Mouse (Mus musculus): ENCODE results near the gene Olfr544. TPM values are rescaled to one million over a fixed set of nuclear protein-coding genes. Genes with fewer than 3 reads are reported as not detected.

The Olfr544 gene
- polyA plus RNA-seq, 1 experiment, result not detected

DNA sequence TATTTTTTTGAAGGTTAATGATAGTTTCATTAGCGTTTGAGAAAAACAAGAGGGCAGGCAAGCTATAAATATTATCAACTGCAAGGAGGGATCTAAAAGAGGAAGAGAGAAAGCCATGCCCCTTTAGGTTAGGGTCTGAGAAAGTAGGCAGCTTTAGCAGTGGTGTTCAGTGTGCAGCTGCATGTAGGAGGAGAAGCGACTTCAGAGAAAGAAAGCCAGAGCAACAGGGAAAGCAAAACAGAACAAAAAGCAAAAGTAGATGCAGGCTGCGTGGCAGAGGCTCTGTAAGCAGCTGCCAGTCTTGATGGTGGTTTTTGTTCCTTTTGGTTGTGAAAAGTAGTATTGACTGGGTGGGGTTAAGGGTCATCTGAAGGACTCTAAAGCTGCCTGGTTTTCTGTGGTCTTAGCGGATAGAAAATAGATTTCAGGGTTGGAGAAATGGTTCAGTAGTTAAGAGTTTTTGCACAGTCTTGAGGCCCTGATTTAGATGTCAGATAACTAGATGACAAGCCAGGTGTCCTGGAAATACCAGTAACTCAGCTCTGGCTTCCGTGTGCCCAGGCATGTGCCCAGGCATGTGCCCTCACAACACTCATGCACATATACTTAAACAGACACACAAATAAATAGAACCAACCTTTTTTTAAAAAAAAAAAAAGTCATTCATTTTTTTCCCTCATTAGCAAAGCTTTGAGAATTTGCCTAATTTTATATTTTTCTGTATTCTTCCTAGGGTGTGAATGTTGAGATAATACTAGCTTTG, 29.3 kb downstream of the Olfr544 start:
- TF ChIP-seq POLR2A (IDR thresholded peaks at IDR 0.05; ENCODE audit: low read depth, low read length) (no peak), CTCF (IDR thresholded peaks at IDR 0.05; ENCODE audit: extremely low read depth, insufficient read depth, insufficient read length, insufficient replicate concordance) (no peak)
- WGBS, result 40% methylated on average over 5 of the region's 5 CpGs

DNA sequence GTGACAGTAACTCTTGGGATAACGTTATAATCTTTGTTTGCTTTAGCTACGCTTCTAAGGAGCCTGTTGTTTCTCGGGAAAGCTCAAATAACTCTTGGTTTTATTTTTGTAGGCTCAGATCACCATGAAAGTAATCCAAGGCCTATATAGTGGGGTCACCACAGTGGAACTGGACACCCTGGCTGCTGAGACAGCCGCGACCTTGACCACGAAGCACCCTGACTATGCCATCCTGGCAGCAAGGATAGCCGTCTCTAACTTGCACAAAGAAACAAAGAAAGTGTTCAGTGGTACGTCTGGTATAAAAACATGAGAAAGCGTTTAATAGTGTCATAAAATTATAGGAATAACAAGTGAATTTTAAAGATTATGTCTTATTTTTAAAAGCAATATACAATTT, 41.7 kb downstream of the Olfr544 start:
- Histone ChIP-seq H3K4me1 (ENCODE audit: control insufficient read depth, insufficient read depth, insufficient read length) (no peaks in the 10 kb centered on the region), H3K36me3 (ENCODE audit: control insufficient read depth, insufficient read depth, low read length) (peaks cover 20% of the 10 kb centered on the region), H3K4me3 (ENCODE audit: extremely low read depth, insufficient read depth, insufficient read length) (no peak overlapping the region), H3K27me3 (ENCODE audit: control insufficient read depth, insufficient read depth, low read length) (no peaks in the 10 kb centered on the region), H3K27ac (ENCODE audit: insufficient read depth, low read length) (no peak overlapping the region)
- WGBS, result 94% methylated on average over 9 of the region's 9 CpGs
- DNase-seq (ENCODE audit: low read depth in 1 of 2, low spot score in 2 of 2), result no peak
- TF ChIP-seq POLR2A (IDR thresholded peaks at IDR 0.05; ENCODE audit: low read depth, low read length), result no peak
- no peak for TF ChIP-seq CTCF (IDR thresholded peaks at IDR 0.05; ENCODE audit: extremely low read depth, insufficient read depth, insufficient read length, insufficient replicate concordance)

More for the DNA sequence above, 29.3 kb downstream of the Olfr544 start:
- no peaks in the 10 kb centered on the region for H3K27me3 ChIP-seq (ENCODE audit: control insufficient read depth, insufficient read depth, low read length)
- H3K4me3 ChIP-seq (ENCODE audit: extremely low read depth, insufficient read depth, insufficient read length), result no peak overlapping the region
- H3K4me1 ChIP-seq (ENCODE audit: control insufficient read depth, insufficient read depth, insufficient read length), result peaks cover 2% of the 10 kb centered on the region; the same call in 1 of the 2 replicates
- H3K27ac ChIP-seq (ENCODE audit: insufficient read depth, low read length), result peak overlapping the region; percentile 23; the same call in 1 of the 2 replicates
- H3K36me3 ChIP-seq (ENCODE audit: control insufficient read depth, insufficient read depth, low read length), result peaks cover 30% of the 10 kb centered on the region
- peak in 1 of 2 experiments; percentile 28 for DNase-seq (ENCODE audit: low read depth in 1 of 2, low spot score in 2 of 2)

DNA sequence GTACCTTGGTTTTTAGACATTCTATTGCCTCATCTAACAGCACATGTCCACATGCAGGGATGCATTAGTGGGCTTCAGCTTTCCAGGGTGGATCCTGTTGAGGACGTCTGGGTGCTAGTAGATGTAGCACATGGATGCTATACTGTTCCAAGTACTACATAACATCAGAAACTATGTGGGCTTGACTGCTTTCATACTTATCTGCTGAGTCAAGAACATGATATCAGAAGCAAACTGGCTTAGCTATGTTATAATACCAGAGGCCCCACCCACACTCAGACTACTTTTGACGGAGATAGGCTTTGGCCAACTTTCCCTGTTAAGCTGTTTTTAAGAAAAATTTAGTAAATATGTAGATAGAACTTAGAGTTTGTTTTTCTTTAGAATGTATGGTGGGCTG, 43.8 kb downstream of the Olfr544 start:
- H3K4me3 ChIP-seq (ENCODE audit: extremely low read depth, insufficient read depth, insufficient read length), result peak overlapping the region; percentile 18; the same call in 1 of the 2 replicates
- H3K27me3 ChIP-seq (ENCODE audit: control insufficient read depth, insufficient read depth, low read length), result no peaks in the 10 kb centered on the region
- no peak for DNase-seq (ENCODE audit: low read depth in 1 of 2, low spot score in 2 of 2)
- peaks cover 13% of the 10 kb centered on the region for H3K36me3 ChIP-seq (ENCODE audit: control insufficient read depth, insufficient read depth, low read length)
- H3K4me1 ChIP-seq (ENCODE audit: control insufficient read depth, insufficient read depth, insufficient read length), result no peaks in the 10 kb centered on the region
- WGBS, result 82% methylated on average over 2 of the region's 2 CpGs
- TF ChIP-seq CTCF (IDR thresholded peaks at IDR 0.05; ENCODE audit: extremely low read depth, insufficient read depth, insufficient read length, insufficient replicate concordance) (no peak), POLR2A (IDR thresholded peaks at IDR 0.05; ENCODE audit: low read depth, low read length) (no peak)
- H3K27ac ChIP-seq (ENCODE audit: insufficient read depth, low read length), result no peak overlapping the region

DNA sequence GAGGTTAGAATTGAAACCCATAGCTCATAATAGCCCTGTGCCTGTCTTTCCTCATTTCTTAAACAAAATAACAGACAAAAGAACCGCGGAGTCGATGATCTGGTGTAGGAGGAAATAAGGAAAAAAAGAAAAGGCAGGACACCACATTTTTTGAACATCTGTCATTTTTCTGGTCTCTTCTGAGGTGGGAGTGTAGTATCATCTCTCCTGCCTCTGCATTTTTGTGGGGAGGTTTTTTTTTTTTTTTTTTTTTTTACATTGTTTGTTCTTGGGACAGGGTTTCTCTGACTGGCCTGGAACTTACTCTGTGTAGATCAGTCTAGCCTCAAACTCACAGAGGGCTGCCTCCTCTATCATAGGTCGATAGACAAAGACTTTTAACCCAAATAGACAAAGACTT, 45.7 kb downstream of the Olfr544 start:
- TF ChIP-seq CTCF (IDR thresholded peaks at IDR 0.05; ENCODE audit: extremely low read depth, insufficient read depth, insufficient read length, insufficient replicate concordance), result no peak
- no peak for TF ChIP-seq POLR2A (IDR thresholded peaks at IDR 0.05; ENCODE audit: low read depth, low read length)
- Histone ChIP-seq H3K36me3 (ENCODE audit: control insufficient read depth, insufficient read depth, low read length) (peaks cover 3% of the 10 kb centered on the region), H3K4me1 (ENCODE audit: control insufficient read depth, insufficient read depth, insufficient read length) (no peaks in the 10 kb centered on the region), H3K27me3 (ENCODE audit: control insufficient read depth, insufficient read depth, low read length) (no peaks in the 10 kb centered on the region), H3K4me3 (ENCODE audit: extremely low read depth, insufficient read depth, insufficient read length) (peak overlapping the region; percentile 90), H3K27ac (ENCODE audit: insufficient read depth, low read length) (no peak overlapping the region)
- 4% methylated on average over 4 of the region's 4 CpGs for WGBS
- DNase-seq (ENCODE audit: low read depth in 1 of 2, low spot score in 2 of 2), result no peak

DNA sequence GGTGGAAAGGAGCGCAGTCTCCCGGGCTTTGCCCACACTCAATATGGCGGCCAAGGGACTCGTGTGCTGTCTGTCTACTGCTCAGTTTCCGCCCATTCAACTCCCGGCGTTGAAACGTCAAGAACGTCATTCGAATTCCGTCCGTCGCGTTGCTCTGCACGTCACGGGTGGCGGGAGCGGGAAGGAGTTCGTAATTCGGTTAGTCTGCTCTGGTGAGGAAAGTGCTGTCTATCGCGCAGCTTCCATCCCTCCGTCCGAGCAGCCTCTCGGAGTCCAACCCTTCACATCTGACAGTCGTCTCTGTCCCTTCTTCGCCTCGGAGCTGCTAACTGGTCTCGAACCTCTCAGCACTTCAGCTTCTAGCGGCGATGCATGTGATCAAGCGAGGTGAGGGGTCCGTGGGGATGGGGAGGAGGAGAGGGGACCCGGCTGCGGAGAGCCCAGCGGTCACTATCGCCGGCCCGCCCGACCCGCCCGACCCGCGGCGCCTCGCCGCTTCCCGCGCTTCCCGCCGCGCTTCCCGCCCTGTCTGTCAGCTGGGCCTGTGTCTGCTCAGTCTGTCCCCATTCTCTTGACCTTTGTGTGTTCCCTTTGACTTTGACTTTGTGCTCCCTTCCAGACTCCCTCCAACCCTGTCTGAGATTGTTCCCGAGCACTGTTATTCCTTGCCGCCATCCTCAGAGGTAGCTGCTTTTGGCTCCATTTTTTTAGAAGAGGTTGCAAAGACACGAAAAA, 46.3 kb downstream of the Olfr544 start, which contains the start of gene Rrm1:
Gene Rrm1 (plus strand): TSS at position 39 of the 735 bp plus-strand sequence.
- DNase-seq (ENCODE audit: low read depth in 1 of 2, low spot score in 2 of 2), result peak; percentile 88 to 91
- Histone ChIP-seq H3K4me3 (ENCODE audit: extremely low read depth, insufficient read depth, insufficient read length) (peak within 1 kb of the TSS; percentile 90), H3K27ac (ENCODE audit: insufficient read depth, low read length) (peak within 1 kb of the TSS; percentile 47; the same call in 1 of the 2 replicates), H3K36me3 (ENCODE audit: control insufficient read depth, insufficient read depth, low read length) (peaks cover 3% of the 10 kb centered on the region), H3K4me1 (ENCODE audit: control insufficient read depth, insufficient read depth, insufficient read length) (no peaks in the 10 kb centered on the region), H3K27me3 (ENCODE audit: control insufficient read depth, insufficient read depth, low read length) (no peaks in the 10 kb centered on the region)
- WGBS, result under 1% methylated on average over 56 of the region's 56 CpGs
- TF ChIP-seq CTCF (IDR thresholded peaks at IDR 0.05; ENCODE audit: extremely low read depth, insufficient read depth, insufficient read length, insufficient replicate concordance) (no peak), POLR2A (IDR thresholded peaks at IDR 0.05; ENCODE audit: low read depth, low read length) (peak; percentile 31)

DNA sequence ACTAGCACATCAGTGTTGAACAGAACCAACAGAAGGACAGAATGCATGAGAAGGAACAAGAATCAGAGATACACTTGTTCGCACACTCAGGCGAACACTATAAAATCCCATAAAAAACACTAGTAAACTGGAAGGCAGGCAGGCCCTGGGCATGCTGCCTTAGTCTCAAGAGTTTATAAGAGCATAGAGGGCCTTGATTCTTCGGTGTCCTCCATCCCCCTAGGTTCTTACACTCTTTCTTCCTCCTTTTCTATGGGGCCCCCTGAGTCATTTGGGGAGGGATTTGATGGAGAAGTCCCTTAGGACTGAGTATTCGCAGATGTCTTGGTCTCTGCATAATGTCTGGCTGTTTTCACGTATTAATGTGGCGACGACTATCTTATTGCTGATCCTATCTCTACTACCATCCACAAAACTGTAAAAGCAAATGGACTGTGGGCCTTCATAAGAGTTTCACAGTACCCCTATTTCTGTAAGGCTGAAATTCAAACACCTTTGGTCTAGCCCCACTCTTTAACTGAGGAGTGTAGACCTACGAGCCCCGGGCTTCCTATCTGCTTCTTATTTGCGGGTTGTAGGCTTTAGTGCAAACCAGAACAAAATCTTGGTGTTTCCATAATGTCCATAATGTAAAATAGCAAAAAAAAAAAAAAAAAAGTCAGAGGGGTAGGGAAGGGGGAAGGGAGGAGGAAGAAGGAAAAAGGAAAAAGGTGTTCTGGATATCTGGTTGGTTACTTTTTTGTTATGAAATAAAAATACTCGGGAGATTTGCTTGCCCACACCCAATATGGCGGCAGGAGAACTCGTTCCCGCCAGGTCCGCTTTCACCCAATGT, 47.1 kb downstream of the Olfr544 start:
- H3K4me1 ChIP-seq (ENCODE audit: control insufficient read depth, insufficient read depth, insufficient read length), result no peaks in the 10 kb centered on the region
- H3K4me3 ChIP-seq (ENCODE audit: extremely low read depth, insufficient read depth, insufficient read length), result peak overlapping the region; percentile 90; the same call in 1 of the 2 replicates
- peaks cover 4% of the 10 kb centered on the region; the same call in 1 of the 2 replicates for H3K36me3 ChIP-seq (ENCODE audit: control insufficient read depth, insufficient read depth, low read length)
- H3K27me3 ChIP-seq (ENCODE audit: control insufficient read depth, insufficient read depth, low read length), result no peaks in the 10 kb centered on the region
- H3K27ac ChIP-seq (ENCODE audit: insufficient read depth, low read length), result no peak overlapping the region
- TF ChIP-seq POLR2A (IDR thresholded peaks at IDR 0.05; ENCODE audit: low read depth, low read length), result no peak
- TF ChIP-seq CTCF (IDR thresholded peaks at IDR 0.05; ENCODE audit: extremely low read depth, insufficient read depth, insufficient read length, insufficient replicate concordance), result no peak
- 54% methylated on average over 15 of the region's 15 CpGs for WGBS
- DNase-seq (ENCODE audit: low read depth in 1 of 2, low spot score in 2 of 2), result no peak
